Mouse (Mus musculus) ES-Bruce4 (cell line): ENCODE data around the gene A530032D15Rik.
"Not testable (repeated sequence)": the region's sequence is repeated elsewhere in the genome, so short reads cannot be mapped to it uniquely, and the experiment has no call there.

Experiments
- CTCF ChIP-seq: IDR thresholded peaks from one replicate; pipeline ENCODE4 v1.8.1; 2011; ENCODE audit warnings: low read depth, low read length
- EP300 ChIP-seq: IDR thresholded peaks from 2 replicates; pipeline ENCODE4 v1.6.1; 2011; ENCODE audit warnings: low read depth, low read length; ENCODE audit not compliant: insufficient read depth
- POLR2A ChIP-seq: IDR thresholded peaks from one replicate; pipeline ENCODE4 v1.8.1; 2011; ENCODE audit warnings: low read length; ENCODE audit not compliant: insufficient read depth

DNA sequence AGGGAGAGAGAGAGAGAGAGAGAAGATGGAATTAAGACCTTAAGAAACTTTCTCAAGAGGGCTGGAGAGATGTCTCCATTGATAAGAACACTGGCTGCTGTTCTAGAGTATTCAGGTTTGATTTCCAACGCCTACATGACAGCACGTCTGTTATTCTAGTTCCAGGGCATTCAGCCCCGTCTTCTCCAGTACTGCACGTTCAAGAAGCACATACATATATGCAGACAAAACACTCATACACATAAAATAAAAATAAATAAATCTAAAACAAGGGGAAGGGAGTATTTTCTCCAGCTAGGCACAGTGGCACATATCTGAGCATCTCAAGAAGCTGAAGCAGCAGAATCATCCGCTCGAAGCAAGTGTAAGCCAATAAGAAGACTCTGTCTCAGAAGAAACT, 73.9 kb downstream of the A530032D15Rik start:
- not testable (repeated sequence) for TF ChIP-seq CTCF, EP300, POLR2A
